Mouse (Mus musculus) limb, embryonic 12.5 days (tissue): ENCODE measurements around the gene Me1. TPM values are rescaled to one million over a fixed set of nuclear protein-coding genes. Genes with fewer than 3 reads are reported as not detected.

Experiments
- ATAC-seq: fragments of 200-750 bp; cut with Nextera tagmentation; 2 replicates; pipeline ENCODE4 v1.8.0; 2017; ENCODE audit warnings: low read depth, moderate TSS enrichment; ENCODE audit not compliant: insufficient number of reproducible peaks, insufficient read depth, low FRiP score, low TSS enrichment
- H3K27ac ChIP-seq: fragments of 300-500 bp; sonication (generic); 2 replicates; pipeline ENCODE4 v1.5.1; 2016; ENCODE audit warnings: mild to moderate bottlenecking, moderate library complexity
- H3K27me3 ChIP-seq: fragments of 300-500 bp; sonication (generic); 2 replicates; pipeline ENCODE4 v1.6.1; 2016; ENCODE audit warnings: mild to moderate bottlenecking, moderate library complexity
- H3K36me3 ChIP-seq: fragments of 300-500 bp; sonication (generic); 2 replicates; pipeline ENCODE4 v1.6.1; 2016; ENCODE audit warnings: mild to moderate bottlenecking, moderate library complexity
- H3K4me1 ChIP-seq: fragments of 300-500 bp; sonication (generic); replicated peaks from 2 replicates; pipeline ENCODE4 v1.6.1; 2016
- H3K4me2 ChIP-seq: fragments of 300-500 bp; sonication (generic); 2 replicates; pipeline ENCODE4 v1.6.1; 2016; ENCODE audit warnings: mild to moderate bottlenecking, moderate library complexity
- H3K4me3 ChIP-seq: fragments of 300-500 bp; sonication (generic); replicated peaks from 2 replicates; pipeline ENCODE4 v1.5.1; 2016; ENCODE audit warnings: mild to moderate bottlenecking
- H3K9ac ChIP-seq: fragments of 300-500 bp; sonication (generic); replicated peaks from 2 replicates; pipeline ENCODE4 v1.6.1; 2016; ENCODE audit warnings: mild to moderate bottlenecking, moderate library complexity
- H3K9me3 ChIP-seq: fragments of 300-500 bp; sonication (generic); 2 replicates; pipeline ENCODE4 v1.6.1; 2016; ENCODE audit warnings: mild to moderate bottlenecking, moderate library complexity
- WGBS: fragments of 180-500 bp; shearing (Covaris S2); methylation state at CpG from one replicate; pipeline ENCODE4 v1.1.7; 2016; 5-methylcytosine and 5-hydroxymethylcytosine counted together
- polyA plus RNA-seq: library from polyadenylated mRNA; unstranded; fragments of >200 nt; fragmentation: Nextera tagmentation; extraction: Ambion mirVana; gene quantifications from 2 replicates; pipeline ENCODE4 v1.2.1, GENCODE M21; 2016

Me1 gene
- polyA plus RNA-seq, 1 experiment from 2014 or later: 16.8 TPM

DNA sequence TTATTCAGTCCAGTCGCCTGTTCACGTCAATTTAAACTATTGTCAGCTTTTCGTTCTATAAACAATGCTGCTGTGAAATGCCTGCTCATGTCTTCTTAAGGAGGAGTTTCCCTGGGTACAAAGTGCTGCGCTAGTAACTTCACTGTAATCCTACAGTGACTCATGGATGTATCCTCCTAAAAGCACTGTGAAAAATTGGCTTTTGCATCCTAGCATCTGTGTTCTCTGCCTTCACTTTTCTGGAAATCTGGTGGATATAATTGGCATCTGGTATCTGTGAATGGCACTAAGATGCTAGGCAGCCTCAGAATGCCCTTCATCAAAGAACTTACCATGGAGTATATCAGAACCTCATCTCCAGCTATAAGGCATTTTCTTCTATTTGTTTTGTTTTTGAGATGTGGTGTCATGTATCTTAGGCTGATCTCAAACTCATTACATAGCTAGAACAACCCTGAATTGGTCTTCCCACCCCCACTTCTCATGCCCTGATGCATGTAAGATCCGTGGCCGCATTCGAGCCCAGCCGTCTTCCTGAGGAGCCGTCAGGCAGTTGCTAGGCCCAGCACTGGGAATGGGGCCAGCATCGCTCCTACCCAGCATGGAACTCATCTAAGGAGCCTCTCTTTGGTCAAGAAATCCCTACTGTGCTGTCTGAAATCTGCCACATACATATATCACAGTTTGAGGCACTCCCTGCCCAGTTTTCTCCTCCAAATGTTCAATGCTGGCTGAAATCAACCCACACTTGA is 67.8 kb downstream of the Me1 start:
- H3K36me3 ChIP-seq: no peaks in the 10 kb centered on the region
- 88% methylated on average over 10 of the region's 10 CpGs for WGBS

GRCm38 (mm10) chr9:86626906-86627305 is 68.8 kb downstream of the Me1 start:
- Histone ChIP-seq H3K27me3 (no peaks in the 10 kb centered on the region), H3K4me2 (no peak overlapping the region), H3K4me3 (no peak overlapping the region), H3K4me1 (peaks cover 6% of the 10 kb centered on the region; the same call in 1 of the 2 replicates), H3K36me3 (no peaks in the 10 kb centered on the region), H3K9me3 (no peaks in the 10 kb centered on the region), H3K27ac (no peak overlapping the region), H3K9ac (no peak overlapping the region)
- 85% methylated on average over 3 of the region's 3 CpGs for WGBS
- ATAC-seq: no peak

More for the DNA sequence above, 67.8 kb downstream of the Me1 start:
- no peak for ATAC-seq
- no peaks in the 10 kb centered on the region for H3K27me3 ChIP-seq
- no peak overlapping the region for H3K9ac ChIP-seq
- H3K4me3 ChIP-seq: no peak overlapping the region
- H3K9me3 ChIP-seq: no peaks in the 10 kb centered on the region
- no peak overlapping the region for H3K27ac ChIP-seq
- H3K4me1 ChIP-seq: peaks cover 6% of the 10 kb centered on the region; the same call in 1 of the 2 replicates
- H3K4me2 ChIP-seq: no peak overlapping the region

DNA sequence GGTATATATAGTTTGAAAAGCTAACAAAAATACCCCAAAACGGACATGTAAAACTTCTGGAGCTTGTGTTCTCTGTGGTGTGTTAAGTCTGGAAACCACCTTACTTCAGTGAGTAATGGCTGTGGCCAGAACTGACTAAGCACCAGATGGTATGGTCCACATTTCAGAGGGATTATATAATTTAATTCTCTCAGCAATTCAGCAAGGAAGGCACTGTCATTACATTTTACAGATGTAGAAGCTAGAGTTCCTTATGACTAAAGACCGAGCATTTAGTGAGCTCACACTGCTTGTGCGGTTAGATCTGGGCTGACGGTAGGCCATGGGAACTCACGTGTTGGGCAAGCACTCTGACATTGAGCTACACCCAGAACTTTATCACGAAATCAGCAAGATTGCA is 71.0 kb downstream of the Me1 start:
- Histone ChIP-seq H3K27ac (no peak overlapping the region), H3K36me3 (no peaks in the 10 kb centered on the region), H3K4me3 (no peak overlapping the region), H3K4me2 (no peak overlapping the region), H3K9ac (no peak overlapping the region), H3K4me1 (peaks cover 6% of the 10 kb centered on the region; the same call in 1 of the 2 replicates), H3K27me3 (no peaks in the 10 kb centered on the region), H3K9me3 (no peaks in the 10 kb centered on the region)
- no peak for ATAC-seq
- WGBS: 81% methylated on average over 6 of the region's 6 CpGs

GRCm38 (mm10) chr9:86624039-86624438 is 71.7 kb downstream of the Me1 start:
- Histone ChIP-seq H3K27me3 (no peaks in the 10 kb centered on the region), H3K9ac (no peak overlapping the region), H3K27ac (no peak overlapping the region), H3K4me1 (no peaks in the 10 kb centered on the region), H3K4me2 (no peak overlapping the region), H3K9me3 (no peaks in the 10 kb centered on the region), H3K36me3 (no peaks in the 10 kb centered on the region), H3K4me3 (no peak overlapping the region)
- 88% methylated on average over 12 of the region's 12 CpGs for WGBS
- ATAC-seq: no peak

DNA sequence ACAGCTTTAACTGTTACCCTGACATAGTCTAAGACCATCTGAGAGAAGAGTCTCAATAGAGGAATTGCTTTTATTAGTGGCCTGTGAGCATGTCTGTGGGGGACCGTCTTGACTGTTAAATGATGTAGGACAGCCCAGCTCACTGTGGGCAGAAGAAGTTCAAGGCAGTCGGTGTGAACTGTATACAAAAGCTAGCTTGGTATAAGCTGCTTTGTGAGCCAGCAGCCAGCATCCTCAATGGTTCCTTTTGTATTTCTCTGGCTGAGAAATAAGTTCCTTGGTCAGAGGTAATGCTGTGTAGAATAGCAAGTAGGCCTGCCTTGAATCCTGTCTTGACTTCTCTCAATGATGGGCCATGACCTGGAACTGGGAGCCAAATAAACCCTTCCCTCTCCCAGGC is 73.7 kb downstream of the Me1 start:
- no peak overlapping the region for H3K4me2 ChIP-seq
- H3K36me3 ChIP-seq: no peaks in the 10 kb centered on the region
- no peaks in the 10 kb centered on the region for H3K27me3 ChIP-seq
- no peak overlapping the region for H3K9ac ChIP-seq
- H3K9me3 ChIP-seq: no peaks in the 10 kb centered on the region
- H3K27ac ChIP-seq: no peak overlapping the region
- ATAC-seq: no peak
- WGBS: 85% methylated on average over 2 of the region's 2 CpGs
- H3K4me1 ChIP-seq: no peaks in the 10 kb centered on the region; the same call in 1 of the 2 replicates
- H3K4me3 ChIP-seq: no peak overlapping the region

DNA sequence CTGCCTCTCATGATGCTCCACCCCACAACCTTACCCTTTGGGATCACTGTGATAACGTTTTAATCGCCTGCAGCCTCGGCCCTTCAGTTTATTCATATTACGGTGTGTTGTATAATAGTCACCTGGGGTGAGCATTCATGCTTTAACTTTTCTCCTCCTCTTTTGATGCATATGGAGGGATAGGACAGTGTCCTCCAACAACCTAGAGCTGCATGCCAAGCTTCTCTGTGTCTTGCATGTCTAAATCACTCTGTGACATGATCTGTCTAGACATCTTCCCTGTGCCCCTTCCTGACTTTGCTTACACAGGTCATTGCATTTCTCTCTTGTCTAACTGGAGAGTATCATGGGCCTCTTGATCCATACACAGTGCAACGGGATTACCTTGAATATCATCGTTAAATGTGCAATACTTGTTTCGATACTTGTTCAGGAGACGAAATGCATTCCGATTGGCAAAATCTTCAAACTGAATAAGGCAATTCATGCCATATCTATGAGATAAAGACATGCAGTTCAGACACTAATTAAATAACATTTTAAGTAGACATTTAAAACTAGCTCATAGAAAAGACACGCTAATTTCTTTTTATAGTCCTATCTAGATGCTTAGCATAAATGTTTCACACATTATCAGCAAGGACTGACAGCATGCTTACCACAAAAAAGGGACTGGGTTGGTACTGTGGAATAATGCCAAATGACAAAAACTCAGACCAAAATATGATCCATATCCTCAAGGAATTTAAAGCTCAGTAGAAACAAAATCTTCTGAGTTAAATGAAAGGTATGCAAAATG is 76.2 kb downstream of the Me1 start:
- 86% methylated on average over 10 of the region's 10 CpGs for WGBS

GRCm38 (mm10) chr9:86617837-86618492 is 77.8 kb downstream of the Me1 start:
- no peaks in the 10 kb centered on the region for H3K9me3 ChIP-seq
- H3K9ac ChIP-seq: no peak overlapping the region
- no peak overlapping the region for H3K4me3 ChIP-seq
- no peaks in the 10 kb centered on the region for H3K36me3 ChIP-seq
- no peak overlapping the region for H3K4me2 ChIP-seq
- no peaks in the 10 kb centered on the region for H3K27me3 ChIP-seq
- 79% methylated on average over 7 of the region's 7 CpGs for WGBS
- no peaks in the 10 kb centered on the region; the same call in 1 of the 2 replicates for H3K4me1 ChIP-seq
- H3K27ac ChIP-seq: no peak overlapping the region
- ATAC-seq: no peak

More for the DNA sequence above, 76.2 kb downstream of the Me1 start:
- H3K36me3 ChIP-seq: no peaks in the 10 kb centered on the region
- H3K4me2 ChIP-seq: no peak overlapping the region
- no peaks in the 10 kb centered on the region for H3K9me3 ChIP-seq
- no peak overlapping the region for H3K9ac ChIP-seq
- H3K27ac ChIP-seq: no peak overlapping the region
- ATAC-seq: no peak
- no peaks in the 10 kb centered on the region for H3K27me3 ChIP-seq
- H3K4me3 ChIP-seq: no peak overlapping the region
- H3K4me1 ChIP-seq: no peaks in the 10 kb centered on the region; the same call in 1 of the 2 replicates

DNA sequence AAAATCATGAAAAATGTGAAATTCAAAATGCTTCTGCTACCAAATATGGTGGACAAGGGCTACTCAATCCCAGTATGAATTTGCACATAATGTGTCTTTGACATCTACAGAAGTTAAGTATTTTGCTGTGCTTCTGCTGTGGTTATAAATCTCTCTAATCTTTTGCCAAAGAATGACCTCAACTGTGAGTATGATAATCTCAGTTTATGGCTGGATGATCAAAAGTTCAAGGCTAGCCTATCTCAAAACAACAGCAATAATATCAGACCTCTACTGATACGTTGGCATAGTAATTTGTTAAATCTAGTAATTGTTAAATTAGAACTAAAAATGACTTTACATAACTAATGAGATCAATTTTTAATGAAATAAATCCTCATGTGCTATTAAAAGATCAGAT is 80.0 kb downstream of the Me1 start:
- no peak overlapping the region for H3K4me2 ChIP-seq
- H3K4me3 ChIP-seq: no peak overlapping the region
- ATAC-seq: no peak
- no peaks in the 10 kb centered on the region for H3K9me3 ChIP-seq
- 84% methylated on average over 1 of the region's 1 CpGs for WGBS
- H3K36me3 ChIP-seq: 0 out of 2 replicates have a peak, but pooled peaks cover 3% of the 10 kb centered on the region
- H3K9ac ChIP-seq: no peak overlapping the region
- no peaks in the 10 kb centered on the region; the same call in 1 of the 2 replicates for H3K4me1 ChIP-seq
- H3K27ac ChIP-seq: no peak overlapping the region
- H3K27me3 ChIP-seq: no peaks in the 10 kb centered on the region

GRCm38 (mm10) chr9:86612091-86612490 is 83.7 kb downstream of the Me1 start:
- H3K27ac ChIP-seq: no peak overlapping the region
- no peak overlapping the region for H3K4me3 ChIP-seq
- 0 out of 2 replicates have a peak, but pooled peaks cover 3% of the 10 kb centered on the region for H3K36me3 ChIP-seq
- H3K9ac ChIP-seq: no peak overlapping the region
- no peaks in the 10 kb centered on the region; the same call in 1 of the 2 replicates for H3K4me1 ChIP-seq
- no peak overlapping the region for H3K4me2 ChIP-seq
- 91% methylated on average over 4 of the region's 4 CpGs for WGBS
- no peaks in the 10 kb centered on the region for H3K27me3 ChIP-seq
- no peaks in the 10 kb centered on the region for H3K9me3 ChIP-seq
- ATAC-seq: no peak

DNA sequence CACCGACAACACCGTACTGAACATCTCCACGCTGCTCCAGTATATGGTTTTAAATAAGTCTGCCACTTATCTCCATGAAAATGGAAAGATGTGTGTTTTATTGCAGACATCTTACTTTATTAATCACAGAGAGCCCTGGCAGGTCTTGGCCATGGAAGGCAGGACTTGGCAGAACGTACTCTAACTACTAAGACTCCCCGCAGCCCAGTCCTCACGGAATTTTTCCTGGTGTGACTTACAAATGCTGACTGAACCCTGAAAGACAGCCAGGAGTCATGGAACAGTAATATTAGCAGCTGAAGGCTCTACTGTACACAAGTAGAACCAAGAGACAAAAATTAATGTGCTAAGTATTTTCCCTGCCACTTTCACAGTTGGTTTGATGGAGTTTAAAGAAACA is 90.0 kb downstream of the Me1 start:
- no peaks in the 10 kb centered on the region for H3K9me3 ChIP-seq
- no peak overlapping the region for H3K4me3 ChIP-seq
- no peak for ATAC-seq
- no peak overlapping the region for H3K4me2 ChIP-seq
- H3K36me3 ChIP-seq: no peaks in the 10 kb centered on the region
- WGBS: 84% methylated on average over 6 of the region's 6 CpGs
- no peaks in the 10 kb centered on the region for H3K4me1 ChIP-seq
- no peaks in the 10 kb centered on the region for H3K27me3 ChIP-seq
- H3K9ac ChIP-seq: no peak overlapping the region
- no peak overlapping the region for H3K27ac ChIP-seq

- 53% methylated on average over 8 of the region's 8 CpGs for WGBS
- no peak overlapping the region for H3K27ac ChIP-seq
- H3K27me3 ChIP-seq: no peaks in the 10 kb centered on the region
- no peak overlapping the region for H3K4me3 ChIP-seq
- H3K4me2 ChIP-seq: no peak overlapping the region
- H3K36me3 ChIP-seq: no peaks in the 10 kb centered on the region
- H3K9ac ChIP-seq: no peak overlapping the region
- no peaks in the 10 kb centered on the region for H3K9me3 ChIP-seq
- H3K4me1 ChIP-seq: no peaks in the 10 kb centered on the region
- no peak for ATAC-seq
Measured at GRCm38 (mm10) chr9:86599723-86600303, 95.9 kb downstream of the Me1 start.
